Mouse (Mus musculus) c-Kit-positive CD71-positive TER-119-positive erythroid progenitor cells, embryonic 14.5 days (primary cell): ENCODE measurements around the gene Fastkd5.

Experiments used
- DNase-seq: peaks from one replicate; pipeline ENCODE4 v3.0.0-alpha.2; 2013; ENCODE audit warnings: low spot score

Fastkd5 gene

DNA sequence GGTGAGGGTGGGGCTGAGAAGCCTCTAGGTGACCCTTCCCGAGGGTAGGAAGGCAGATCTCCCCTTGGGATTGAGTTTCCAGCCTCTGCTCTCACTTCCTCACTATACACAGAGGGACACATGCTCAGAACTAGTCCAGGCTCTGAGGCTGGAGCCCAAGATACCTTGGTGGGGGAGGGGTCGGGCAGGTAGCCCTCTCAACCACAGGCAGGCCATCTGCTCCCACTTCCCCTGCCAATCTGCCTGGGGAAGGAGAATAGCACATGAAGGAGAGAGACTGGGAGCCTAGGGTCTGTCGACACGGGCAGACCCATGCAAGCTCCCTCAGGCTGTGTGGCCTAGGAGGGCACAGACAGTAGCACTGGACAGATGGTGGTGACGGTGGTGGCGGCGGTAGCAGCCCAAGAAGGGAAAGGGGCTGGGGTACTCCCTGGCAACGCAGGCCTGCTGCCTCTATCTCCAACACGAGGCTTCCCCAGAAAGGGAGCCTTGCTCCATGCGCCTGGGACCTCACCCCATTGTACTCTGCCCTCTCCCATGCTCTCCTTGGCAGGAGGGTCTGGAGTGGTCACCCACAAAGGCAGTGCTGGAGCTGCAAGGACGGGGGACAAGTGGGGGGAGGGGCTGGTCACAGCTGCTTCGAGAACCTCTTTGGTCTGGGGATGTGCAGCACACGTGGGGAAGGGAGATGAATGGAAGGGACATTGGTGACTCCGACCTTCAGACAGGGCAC is 4.3 kb upstream of the Fastkd5 start:
- DNase-seq = no peak

DNA sequence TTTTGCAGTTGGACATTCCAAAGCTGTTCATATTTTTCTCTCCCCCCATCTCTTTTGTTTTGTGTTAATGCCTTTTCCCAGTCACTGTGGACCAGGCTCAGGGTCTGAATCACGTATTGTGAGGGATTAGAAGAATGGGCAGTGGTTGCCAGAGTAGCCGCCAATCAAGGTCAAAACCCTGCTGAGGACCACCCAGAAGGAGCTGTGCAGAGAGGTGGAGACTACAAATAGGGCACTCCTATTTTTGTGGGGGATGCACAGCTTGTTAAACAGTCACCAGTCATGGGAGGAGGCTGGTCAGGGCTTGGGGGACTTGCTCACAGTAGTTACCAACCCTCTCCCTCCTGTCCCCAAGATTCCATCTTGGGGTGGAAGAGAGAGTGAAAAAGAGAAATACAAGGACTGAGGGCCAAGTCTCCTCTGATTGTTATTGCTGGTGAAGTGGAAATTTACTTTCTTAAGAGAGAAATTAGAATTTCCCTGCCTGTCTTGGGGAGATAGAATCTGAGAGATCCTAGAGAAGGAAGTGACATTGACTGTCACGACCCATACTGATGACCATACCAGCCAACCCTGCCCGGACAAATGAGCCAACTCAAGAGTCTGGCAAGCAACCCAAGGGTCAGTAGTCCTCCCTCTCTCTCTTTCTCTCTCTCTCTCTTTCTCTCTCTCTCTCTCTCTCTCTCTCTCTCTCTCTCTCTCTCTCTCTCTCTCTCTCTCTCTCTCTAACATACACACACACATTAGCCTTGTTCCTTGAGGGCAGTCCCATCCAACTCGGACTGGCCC is 3.3 kb upstream of the Fastkd5 start:
- DNase-seq = no peak

- DNase-seq = no peak
Observed at GRCm38 (mm10) chr2:130632416-130632815, 2.6 kb upstream of the Fastkd5 start.

GRCm38 (mm10) chr2:130629080-130629838 is 568 bp downstream of the Fastkd5 start:
- DNase-seq = peak; percentile 21

DNA sequence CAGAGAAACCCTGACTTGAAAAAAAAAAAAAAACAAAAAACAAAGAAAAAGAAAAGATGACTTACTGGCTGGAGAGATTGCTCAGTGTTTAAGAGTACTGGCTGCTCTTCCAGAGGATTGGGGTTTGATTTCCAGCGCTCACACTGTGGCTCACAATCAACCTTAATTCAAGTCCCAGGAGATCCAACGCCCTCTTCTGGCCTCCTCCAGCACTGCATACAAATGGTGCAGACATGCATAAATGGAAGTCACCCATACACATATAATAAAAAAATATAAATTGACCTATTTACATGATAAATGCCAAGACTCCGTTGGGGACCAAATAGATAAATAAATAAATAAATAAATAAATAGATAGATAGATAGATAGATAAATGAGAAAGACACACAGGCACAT is 1.4 kb downstream of the Fastkd5 start:
- peak; percentile 29 for DNase-seq

- DNase-seq = no peak
Observed at GRCm38 (mm10) chr2:130618972-130619371, 10.9 kb downstream of the Fastkd5 start.

- DNase-seq = peak; percentile 16
Observed at GRCm38 (mm10) chr2:130613091-130613490, 16.7 kb downstream of the Fastkd5 start.

DNA sequence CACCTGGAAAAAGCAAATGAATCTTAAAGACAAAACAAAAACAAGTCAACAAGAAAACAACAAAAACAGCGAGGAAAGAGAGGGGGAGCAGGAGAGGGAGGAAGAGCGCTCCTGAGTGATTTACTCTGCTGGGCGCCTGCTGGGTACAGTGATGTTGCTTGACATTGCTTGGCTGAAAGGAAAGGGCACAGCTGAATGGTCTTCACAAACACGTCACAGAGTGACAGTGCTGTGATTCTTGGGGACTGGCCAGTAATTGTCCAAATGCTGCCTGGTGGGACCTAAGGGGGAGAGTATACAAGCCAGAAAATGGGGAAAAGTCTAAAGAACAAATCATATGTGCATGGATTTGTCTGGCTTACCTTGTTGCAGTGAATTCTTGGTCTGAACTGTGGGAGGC is 27.6 kb downstream of the Fastkd5 start:
- DNase-seq = no peak

DNA sequence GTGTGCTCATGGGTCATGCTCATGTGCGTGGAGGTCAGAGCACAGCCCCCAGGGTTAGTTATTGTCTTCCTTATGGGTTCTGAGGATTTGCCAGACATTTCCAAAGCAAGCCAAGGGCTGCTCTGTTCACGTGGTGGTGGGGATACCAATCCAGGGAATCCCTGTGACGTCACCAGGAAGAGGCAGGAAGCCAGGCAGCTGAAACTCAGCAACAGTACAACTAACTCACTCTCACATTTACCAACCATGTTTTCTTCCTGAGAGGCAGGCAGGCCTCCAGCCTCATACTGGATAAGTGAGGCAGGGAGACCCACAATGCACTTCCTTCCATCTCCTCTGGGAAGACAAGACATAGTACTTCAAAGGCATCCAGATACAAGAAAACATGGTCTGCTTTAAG is 31.4 kb downstream of the Fastkd5 start:
- DNase-seq = no peak

GRCm38 (mm10) chr2:130597601-130598010 is 32.2 kb downstream of the Fastkd5 start:
- no peak for DNase-seq

- DNase-seq = no peak
Observed at GRCm38 (mm10) chr2:130595596-130595995, 34.2 kb downstream of the Fastkd5 start.

DNA sequence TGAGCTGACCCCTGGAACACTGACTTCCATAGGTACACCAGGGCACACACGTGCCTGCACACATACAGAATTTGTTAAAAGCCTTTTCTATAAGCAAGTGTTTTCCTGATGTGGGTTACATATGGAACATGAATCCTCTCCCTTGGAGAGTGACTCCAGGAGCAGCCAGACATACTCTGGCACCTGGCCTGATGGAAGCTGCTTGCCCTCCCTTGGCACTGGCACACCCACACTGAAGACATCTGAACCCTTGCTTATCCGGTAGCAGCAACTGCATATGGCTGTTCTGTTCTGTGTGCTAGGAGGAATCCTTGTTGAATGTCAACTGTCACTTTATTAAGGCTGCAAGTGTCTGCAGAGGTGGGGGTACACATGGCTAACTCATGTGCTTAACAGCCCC is 38.8 kb downstream of the Fastkd5 start:
- DNase-seq = no peak

GRCm38 (mm10) chr2:130589761-130590160 is 40.1 kb downstream of the Fastkd5 start:
- no peak for DNase-seq

- no peak for DNase-seq
Observed at GRCm38 (mm10) chr2:130589157-130589556, 40.7 kb downstream of the Fastkd5 start.

- DNase-seq = no peak
Observed at GRCm38 (mm10) chr2:130588373-130588772, 41.5 kb downstream of the Fastkd5 start.

GRCm38 (mm10) chr2:130586016-130586415 is 43.8 kb downstream of the Fastkd5 start:
- DNase-seq = no peak

GRCm38 (mm10) chr2:130583902-130584560 is 45.8 kb downstream of the Fastkd5 start:
- no peak for DNase-seq

- no peak for DNase-seq
Observed at GRCm38 (mm10) chr2:130582552-130582951, 47.3 kb downstream of the Fastkd5 start, which contains the start of gene Avp. Gene Avp (minus strand): TSS chr2:130582554.

DNA sequence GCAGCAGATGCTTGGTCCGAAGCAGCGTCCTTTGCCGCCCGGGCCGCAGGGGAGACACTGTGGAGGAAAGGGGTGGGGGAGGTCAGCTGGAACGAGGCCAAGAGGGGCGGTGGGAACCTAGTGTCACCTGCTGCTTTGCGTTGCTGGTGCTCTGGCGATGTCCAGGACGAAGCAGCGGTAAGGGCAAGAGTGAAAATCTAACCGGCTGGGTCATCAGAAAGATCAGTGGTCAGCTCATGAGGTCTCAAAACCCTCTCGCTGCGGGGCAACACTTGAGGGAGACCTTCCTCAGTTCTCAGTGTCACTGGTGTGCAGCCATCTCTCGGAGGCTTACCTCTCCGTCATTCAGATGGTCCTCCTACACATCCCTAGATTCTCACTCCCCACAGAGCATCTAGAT is 48.6 kb downstream of the Fastkd5 start:
- no peak for DNase-seq

- no peak for DNase-seq
Observed at GRCm38 (mm10) chr2:130579791-130580190, 50.0 kb downstream of the Fastkd5 start.

DNA sequence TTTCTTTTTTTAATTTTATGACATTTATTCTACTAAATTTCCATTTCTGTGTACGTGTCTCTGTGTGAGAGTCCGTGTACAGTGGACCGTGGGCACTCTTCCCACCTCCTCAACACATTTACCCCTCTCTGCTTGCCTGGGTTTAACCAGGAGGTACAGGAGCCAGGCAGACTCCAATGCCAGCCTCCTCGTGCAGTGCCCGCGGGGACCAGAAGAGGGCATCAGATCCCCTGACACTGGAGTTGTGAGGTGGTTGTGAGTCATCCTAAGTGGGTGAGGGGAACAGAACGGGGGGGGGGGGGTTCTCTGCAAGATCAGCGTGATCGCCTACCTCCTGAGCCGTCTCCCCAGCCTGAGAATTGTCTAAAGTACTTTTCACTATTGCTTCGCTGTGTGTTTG is 51.7 kb downstream of the Fastkd5 start:
- DNase-seq = peak; percentile 38

DNA sequence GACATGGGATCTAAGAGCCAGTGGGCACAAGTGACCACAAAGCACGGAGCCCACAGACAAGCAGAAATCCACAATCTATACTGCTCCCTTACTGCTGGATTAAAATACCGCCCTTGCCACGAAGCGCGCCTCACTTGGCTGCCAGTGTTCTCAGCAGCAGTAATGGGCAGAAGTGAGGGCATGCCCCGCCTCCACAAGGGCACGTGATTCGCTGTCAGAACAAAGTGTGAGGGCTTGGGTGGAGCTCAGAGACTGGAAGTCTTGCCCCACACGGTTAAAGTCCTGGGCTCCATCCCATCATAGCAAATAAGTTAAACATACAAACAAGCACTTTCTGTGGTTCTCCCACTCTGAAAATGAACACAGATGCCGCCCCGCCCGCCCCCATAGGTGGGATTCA is 52.2 kb downstream of the Fastkd5 start:
- DNase-seq = peak; percentile 40
